Mouse (Mus musculus) brain, embryonic 14.5 days (tissue): ENCODE results near the gene Dip2b.

Experiments used
- CTCF ChIP-seq: fragments of 200-500 bp; IDR thresholded peaks from 2 replicates; pipeline ENCODE4 v1.5.1; 2012; ENCODE audit warnings: inconsistent platforms, mild to moderate bottlenecking, moderate library complexity, borderline replicate concordance; ENCODE audit not compliant: insufficient read depth, insufficient read length; ENCODE audit errors: extremely low read depth
- POLR2A ChIP-seq: fragments of 200-500 bp; IDR thresholded peaks from 2 replicates; pipeline ENCODE4 v1.6.1; 2012; ENCODE audit warnings: mild to moderate bottlenecking, inconsistent platforms, borderline replicate concordance; ENCODE audit not compliant: poor library complexity, insufficient read depth, insufficient read length, severe bottlenecking; ENCODE audit errors: extremely low read depth

DNA sequence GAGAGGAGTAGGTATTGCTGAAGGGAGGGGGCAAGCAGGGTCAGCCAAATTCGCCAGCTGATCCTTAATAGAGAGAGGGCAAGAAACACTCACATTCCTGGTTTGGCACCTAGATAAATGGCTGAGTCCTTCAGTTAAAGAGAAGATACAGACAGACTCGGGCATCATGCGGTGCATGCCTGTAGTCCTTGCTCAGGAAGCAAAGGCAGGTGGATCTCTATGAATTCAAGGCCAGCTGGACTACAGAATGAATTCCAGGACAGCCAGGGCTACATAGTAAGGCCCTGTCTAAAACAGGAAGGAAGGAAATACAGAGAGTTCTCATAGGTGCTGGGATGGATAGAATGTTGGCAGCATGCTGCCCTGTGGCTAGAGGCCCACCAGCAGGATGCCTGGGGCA is 128.0 kb downstream of the Dip2b start:
- TF ChIP-seq CTCF (no peak), POLR2A (no peak)
